Mouse (Mus musculus) kidney, adult 2 months (tissue): ENCODE data around the gene Ptgir.

Experiments used
- CTCF ChIP-seq: fragments of 200-500 bp; conservative IDR thresholded peaks from 2 replicates; pipeline ENCODE4 v1.5.1; 2011; ENCODE audit warnings: low read depth, mild to moderate bottlenecking, control low read depth, low read length, moderate library complexity, mixed read lengths; ENCODE audit not compliant: insufficient read depth, insufficient read length
- POLR2A ChIP-seq: fragments of 200-500 bp; IDR thresholded peaks from one replicate; pipeline ENCODE4 v1.6.1; 2011; ENCODE audit warnings: low read depth, low read length, control low read depth

DNA sequence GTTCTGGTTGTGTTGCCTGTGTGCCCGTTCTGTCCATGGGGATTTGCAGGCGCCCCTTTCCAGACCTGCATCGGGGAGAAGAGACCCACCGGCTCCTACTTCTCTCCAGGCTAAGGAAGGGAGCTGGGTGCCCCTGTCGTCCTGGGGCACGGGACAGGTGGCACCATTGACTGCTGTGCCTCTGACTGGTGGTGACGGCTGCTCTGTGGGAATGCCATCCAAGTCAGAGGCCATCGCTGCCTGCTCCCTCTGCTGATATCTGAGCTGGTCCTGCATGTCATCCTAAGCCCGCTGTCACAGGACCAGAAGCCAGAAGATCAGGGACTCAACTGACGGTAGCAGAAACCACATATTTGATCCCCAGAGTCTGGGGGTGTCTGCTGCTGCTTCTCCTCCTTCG lies 2.6 kb downstream of the Ptgir start:
- TF ChIP-seq CTCF (no peak), POLR2A (no peak)
